Mouse (Mus musculus) kidney, embryonic 14.5 days (tissue): ENCODE data around the gene Olfr322. TPM values are rescaled to one million over a fixed set of nuclear protein-coding genes. Genes with fewer than 3 reads are reported as not detected.

Source experiments
- ATAC-seq: fragments of 200-750 bp; cut with Nextera tagmentation; 2 replicates; pipeline ENCODE4 v1.8.0; 2017; ENCODE audit warnings: moderate number of reproducible peaks, mild to moderate bottlenecking, moderate TSS enrichment, moderate library complexity; ENCODE audit not compliant: low FRiP score, low TSS enrichment
- H3K27ac ChIP-seq: fragments of 300-500 bp; sonication (generic); 2 replicates; pipeline ENCODE4 v1.5.1; 2014; ENCODE audit warnings: low read depth, mild to moderate bottlenecking, low read length, moderate library complexity, mixed read lengths
- H3K27me3 ChIP-seq: fragments of 300-500 bp; sonication (generic); 2 replicates; pipeline ENCODE4 v1.6.1; 2014; ENCODE audit warnings: mild to moderate bottlenecking, low read length; ENCODE audit not compliant: control insufficient read depth, insufficient read depth
- H3K36me3 ChIP-seq: fragments of 300-500 bp; sonication (generic); 2 replicates; pipeline ENCODE4 v1.6.1; 2014; ENCODE audit warnings: low read length, mixed read lengths; ENCODE audit not compliant: control insufficient read depth, insufficient read depth
- H3K4me1 ChIP-seq: fragments of 300-500 bp; sonication (generic); 2 replicates; pipeline ENCODE4 v1.6.1; 2014; ENCODE audit warnings: low read length, mixed read lengths; ENCODE audit not compliant: control insufficient read depth, insufficient read depth
- H3K4me2 ChIP-seq: fragments of 300-500 bp; sonication (generic); replicated peaks from 2 replicates; pipeline ENCODE4 v1.6.1; 2014; ENCODE audit warnings: low read depth, mild to moderate bottlenecking, low read length
- H3K4me3 ChIP-seq: fragments of 300-500 bp; sonication (generic); 2 replicates; pipeline ENCODE4 v1.5.1; 2014; ENCODE audit warnings: mild to moderate bottlenecking, low read length
- H3K9ac ChIP-seq: fragments of 300-500 bp; sonication (generic); 2 replicates; pipeline ENCODE4 v1.6.1; 2014; ENCODE audit warnings: low read depth, mild to moderate bottlenecking, low read length, moderate library complexity
- H3K9me3 ChIP-seq: fragments of 300-500 bp; sonication (generic); 2 replicates; pipeline ENCODE4 v1.6.1; 2016; ENCODE audit warnings: low read length; ENCODE audit not compliant: control insufficient read depth
- WGBS: fragments of 180-500 bp; shearing (Covaris S2); extraction: QIAGEN DNeasy Blood & Tissue Kit; methylation state at CpG from one replicate; pipeline ENCODE4 v1.1.7; 2014; 5-methylcytosine and 5-hydroxymethylcytosine counted together
- polyA plus RNA-seq: library from polyadenylated mRNA; unstranded; fragments of >200 nt; fragmentation: Nextera tagmentation; extraction: Ambion mirVana; gene quantifications from 2 replicates; pipeline ENCODE4 v1.2.1, GENCODE M21; 2014

Gene Olfr322
- polyA plus RNA-seq, 1 experiment from 2014 or later, result 0.07 TPM

DNA sequence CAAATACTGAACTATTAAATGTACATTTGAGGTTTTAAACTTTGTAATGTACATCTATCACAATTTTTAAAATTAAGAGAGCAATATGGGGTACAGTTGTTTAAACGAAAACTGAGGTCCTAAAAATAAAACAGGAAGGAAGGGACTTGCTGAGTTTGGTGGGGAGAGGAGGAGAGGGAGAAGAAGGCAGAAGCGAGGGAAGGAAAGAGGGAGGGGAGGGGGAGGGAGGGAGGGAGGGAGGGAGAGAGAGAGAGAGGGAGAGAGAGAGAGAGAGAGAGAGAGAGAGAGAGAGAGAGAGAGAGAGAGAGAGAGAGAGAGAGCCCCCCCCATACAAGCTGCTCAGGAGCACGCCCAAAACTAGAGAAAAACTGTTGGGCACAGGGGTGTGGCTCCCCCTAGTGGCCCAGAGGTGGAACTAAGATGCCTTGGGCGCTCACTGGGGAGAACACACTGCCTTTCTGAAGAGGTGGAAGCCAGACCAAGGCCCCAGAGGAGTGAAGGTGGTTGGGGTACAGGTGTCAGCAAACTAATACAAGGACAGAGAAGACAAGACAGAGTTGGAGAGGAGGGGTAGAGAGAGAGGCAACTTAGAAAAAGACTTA is 22.1 kb upstream of the Olfr322 start:
- Histone ChIP-seq H3K27me3 (peaks cover 9% of the 10 kb centered on the region; the same call in 1 of the 2 replicates), H3K36me3 (no peaks in the 10 kb centered on the region), H3K4me2 (no peak overlapping the region), H3K4me1 (0 out of 2 replicates have a peak, but pooled peaks cover 9% of the 10 kb centered on the region), H3K9ac (no peak overlapping the region), H3K9me3 (no peaks in the 10 kb centered on the region), H3K27ac (no peak overlapping the region), H3K4me3 (no peak overlapping the region)
- no peak for ATAC-seq
- WGBS, result 23% methylated on average over 4 of the region's 4 CpGs

GRCm38 (mm10) chr11:58638176-58638701 is 20.3 kb upstream of the Olfr322 start:
- Histone ChIP-seq H3K9ac (no peak overlapping the region), H3K36me3 (no peaks in the 10 kb centered on the region), H3K4me2 (no peak overlapping the region), H3K27ac (no peak overlapping the region), H3K27me3 (peaks cover 16% of the 10 kb centered on the region; the same call in 1 of the 2 replicates), H3K4me3 (no peak overlapping the region), H3K9me3 (no peaks in the 10 kb centered on the region), H3K4me1 (0 out of 2 replicates have a peak, but pooled peaks cover 9% of the 10 kb centered on the region)
- no peak for ATAC-seq
- 35% methylated on average over 7 of the region's 7 CpGs for WGBS

DNA sequence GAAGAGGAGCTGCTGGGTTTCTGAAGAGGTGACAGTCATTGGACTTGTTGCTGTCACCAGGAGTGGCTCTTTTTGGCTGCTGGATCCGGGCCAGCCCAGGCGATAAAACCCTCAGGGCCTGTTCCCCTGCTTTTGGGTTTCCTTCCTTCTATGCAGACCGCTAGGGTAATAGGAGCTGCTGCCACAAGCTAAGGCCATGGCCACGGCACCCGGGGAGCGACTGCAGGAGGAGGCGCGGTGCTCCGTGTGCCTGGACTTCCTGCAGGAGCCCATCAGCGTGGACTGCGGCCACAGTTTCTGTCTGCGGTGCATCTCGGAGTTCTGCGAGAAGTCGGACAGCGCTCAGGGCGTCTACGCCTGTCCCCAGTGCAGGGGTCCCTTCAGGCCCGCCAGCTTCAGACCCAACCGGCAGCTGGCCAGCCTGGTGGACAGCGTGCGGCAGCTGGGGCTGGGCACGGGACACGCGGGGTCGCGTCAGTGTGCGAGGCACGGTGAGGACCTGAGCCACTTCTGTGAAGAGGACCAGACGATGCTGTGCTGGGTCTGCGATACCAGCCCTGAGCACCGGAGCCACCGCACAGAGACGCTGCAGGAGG is 18.2 kb upstream of the Olfr322 start, which contains the start of gene Trim58:
Gene Trim58 (plus strand): TSS at position 194 of the 596 bp plus-strand sequence.
- H3K27ac ChIP-seq, result no peak within 1 kb of the TSS

GRCm38 (mm10) chr11:58641057-58641456 is 17.5 kb upstream of the Olfr322 start:
- 0 out of 2 replicates have a peak, but pooled peaks cover 9% of the 10 kb centered on the region for H3K4me1 ChIP-seq
- H3K4me3 ChIP-seq, result peak overlapping the region; percentile 29; the same call in 1 of the 2 replicates
- peak overlapping the region; percentile 58; the same call in 1 of the 2 replicates for H3K4me2 ChIP-seq
- H3K27me3 ChIP-seq, result peaks cover 13% of the 10 kb centered on the region; the same call in 1 of the 2 replicates
- H3K36me3 ChIP-seq, result no peaks in the 10 kb centered on the region
- 31% methylated on average over 14 of the region's 14 CpGs for WGBS
- H3K27ac ChIP-seq, result no peak overlapping the region
- H3K9ac ChIP-seq, result no peak overlapping the region
- H3K9me3 ChIP-seq, result no peaks in the 10 kb centered on the region
- ATAC-seq, result no peak

More for the DNA sequence above, 18.2 kb upstream of the Olfr322 start, which contains the start of gene Trim58:
- 3% methylated on average over 34 of the region's 34 CpGs for WGBS
- H3K27me3 ChIP-seq, result peaks cover 13% of the 10 kb centered on the region; the same call in 1 of the 2 replicates
- ATAC-seq, result peak; percentile 73
- no peaks in the 10 kb centered on the region for H3K36me3 ChIP-seq
- peak within 1 kb of the TSS; percentile 2 for H3K9ac ChIP-seq
- H3K4me3 ChIP-seq, result peak within 1 kb of the TSS; percentile 29
- 0 out of 2 replicates have a peak, but pooled peaks cover 9% of the 10 kb centered on the region for H3K4me1 ChIP-seq
- peak within 1 kb of the TSS; percentile 58 for H3K4me2 ChIP-seq
- H3K9me3 ChIP-seq, result no peaks in the 10 kb centered on the region

- H3K9me3 ChIP-seq, result no peaks in the 10 kb centered on the region
- H3K36me3 ChIP-seq, result no peaks in the 10 kb centered on the region
- H3K27ac ChIP-seq, result no peak overlapping the region
- H3K4me3 ChIP-seq, result no peak overlapping the region
- H3K9ac ChIP-seq, result no peak overlapping the region
- 89% methylated on average over 13 of the region's 13 CpGs for WGBS
- H3K4me2 ChIP-seq, result no peak overlapping the region
- ATAC-seq, result no peak
- peaks cover 13% of the 10 kb centered on the region; the same call in 1 of the 2 replicates for H3K27me3 ChIP-seq
- 0 out of 2 replicates have a peak, but pooled peaks cover 9% of the 10 kb centered on the region for H3K4me1 ChIP-seq
Measured at GRCm38 (mm10) chr11:58641638-58642358, 16.8 kb upstream of the Olfr322 start.

- H3K27me3 ChIP-seq, result peaks cover 13% of the 10 kb centered on the region; the same call in 1 of the 2 replicates
- ATAC-seq, result no peak
- H3K9me3 ChIP-seq, result no peaks in the 10 kb centered on the region
- no peak overlapping the region for H3K4me2 ChIP-seq
- no peak overlapping the region for H3K9ac ChIP-seq
- H3K36me3 ChIP-seq, result no peaks in the 10 kb centered on the region
- H3K27ac ChIP-seq, result no peak overlapping the region
- H3K4me3 ChIP-seq, result no peak overlapping the region
- H3K4me1 ChIP-seq, result 0 out of 2 replicates have a peak, but pooled peaks cover 9% of the 10 kb centered on the region
- 42% methylated on average over 6 of the region's 6 CpGs for whole genome bisulfite sequencing
Measured at GRCm38 (mm10) chr11:58643350-58643749, 15.2 kb upstream of the Olfr322 start.

DNA sequence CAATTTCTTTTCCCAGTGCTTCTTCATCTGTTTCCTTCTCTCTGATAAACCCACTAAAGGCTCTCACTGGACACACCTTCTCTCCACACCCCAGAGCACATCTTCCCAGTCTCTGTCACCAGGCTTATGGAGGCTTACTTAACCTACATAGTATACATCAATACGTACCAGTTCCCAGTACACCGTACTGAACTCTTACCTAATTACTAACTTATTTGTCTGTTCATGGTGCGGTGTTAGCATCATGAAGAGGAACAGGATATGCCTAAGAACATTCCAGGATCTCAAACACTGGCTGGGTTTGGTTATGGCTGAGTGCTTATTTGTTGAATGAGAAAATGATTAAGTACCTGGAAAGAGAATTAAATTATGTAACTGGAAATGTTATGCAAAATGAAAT is 3.4 kb upstream of the Olfr322 start:
- H3K4me3 ChIP-seq, result no peak overlapping the region
- H3K9ac ChIP-seq, result no peak overlapping the region
- no peaks in the 10 kb centered on the region for H3K27me3 ChIP-seq
- no peaks in the 10 kb centered on the region for H3K4me1 ChIP-seq
- WGBS, result 85% methylated on average over 3 of the region's 3 CpGs
- no peak overlapping the region for H3K27ac ChIP-seq
- ATAC-seq, result no peak
- no peaks in the 10 kb centered on the region for H3K36me3 ChIP-seq
- no peaks in the 10 kb centered on the region for H3K9me3 ChIP-seq
- no peak overlapping the region for H3K4me2 ChIP-seq

- H3K9me3 ChIP-seq, result no peaks in the 10 kb centered on the region
Measured at GRCm38 (mm10) chr11:58669252-58669651, 10.7 kb downstream of the Olfr322 start.

More at GRCm38 (mm10) chr11:58669252-58669651, 10.7 kb downstream of the Olfr322 start:
- H3K36me3 ChIP-seq, result no peaks in the 10 kb centered on the region
- H3K27ac ChIP-seq, result no peak overlapping the region
- no peak for ATAC-seq
- H3K4me1 ChIP-seq, result no peaks in the 10 kb centered on the region
- no peak overlapping the region for H3K9ac ChIP-seq
- H3K27me3 ChIP-seq, result no peaks in the 10 kb centered on the region
- H3K4me2 ChIP-seq, result no peak overlapping the region
- no peak overlapping the region for H3K4me3 ChIP-seq
